Mouse (Mus musculus) cortical plate, adult 2 months (tissue): Measurements from ENCODE around the gene Arhgap32.

ENCODE experiments used
- CTCF ChIP-seq: fragments of 200-500 bp; IDR thresholded peaks from 2 replicates; pipeline ENCODE4 v1.5.1; 2011; ENCODE audit warnings: mild to moderate bottlenecking, control low read depth, low read length; ENCODE audit not compliant: insufficient read depth; ENCODE audit errors: extremely low read depth
- POLR2A ChIP-seq: fragments of 200-500 bp; IDR thresholded peaks from 2 replicates; pipeline ENCODE4 v1.6.1; 2011; ENCODE audit warnings: mild to moderate bottlenecking, low read length, control low read depth; ENCODE audit not compliant: insufficient read depth; ENCODE audit errors: extremely low read depth

GRCm38 (mm10) chr9:32283591-32283990 lies 167.7 kb downstream of the Arhgap32 start:
- TF ChIP-seq POLR2A (no peak), CTCF (no peak)
